Mouse (Mus musculus) midbrain, embryonic 14.5 days (tissue): ENCODE measurements at regions not wholly inside any gene's neighbourhood (a gene's known extent, or its start where the extent isn't known, plus 50 kb on each side); places are given as distances from the start of the nearest gene placed in this dataset.

Experiments
- ATAC-seq: fragments of 200-750 bp; cut with Nextera tagmentation; 2 replicates; pipeline ENCODE4 v1.8.0; 2017; ENCODE audit warnings: moderate number of reproducible peaks, moderate library complexity; ENCODE audit not compliant: low FRiP score, low TSS enrichment
- DNase-seq: peaks from one replicate; pipeline ENCODE4 v3.0.0-alpha.2; 2015
- H3K27ac ChIP-seq: fragments of 300-500 bp; sonication (generic); replicated peaks from 2 replicates; pipeline ENCODE4 v1.5.1; 2014; ENCODE audit warnings: mild to moderate bottlenecking, low read depth, low read length, moderate library complexity
- H3K27me3 ChIP-seq: fragments of 300-500 bp; sonication (generic); 2 replicates; pipeline ENCODE4 v1.6.1; 2014; ENCODE audit warnings: low read length, control low read depth, mixed read lengths; ENCODE audit not compliant: control insufficient read depth, insufficient read depth
- H3K36me3 ChIP-seq: fragments of 300-500 bp; sonication (generic); 2 replicates; pipeline ENCODE4 v1.6.1; 2014; ENCODE audit warnings: low read length, control low read depth; ENCODE audit not compliant: control insufficient read depth, insufficient read depth
- H3K4me1 ChIP-seq: fragments of 300-500 bp; sonication (generic); 2 replicates; pipeline ENCODE4 v1.6.1; 2014; ENCODE audit warnings: mild to moderate bottlenecking, antibody characterized with exemption, low read length, control low read depth; ENCODE audit not compliant: control insufficient read depth, insufficient read depth
- H3K4me2 ChIP-seq: fragments of 300-500 bp; sonication (generic); 2 replicates; pipeline ENCODE4 v1.6.1; 2014; ENCODE audit warnings: mild to moderate bottlenecking, low read length, moderate library complexity
- H3K4me3 ChIP-seq: fragments of 300-500 bp; sonication (generic); replicated peaks from 2 replicates; pipeline ENCODE4 v1.5.1; 2014; ENCODE audit warnings: low read depth, low read length
- H3K9ac ChIP-seq: fragments of 300-500 bp; sonication (generic); replicated peaks from 2 replicates; pipeline ENCODE4 v1.6.1; 2014; ENCODE audit warnings: mild to moderate bottlenecking, low read length, moderate library complexity
- H3K9me3 ChIP-seq: fragments of 300-500 bp; sonication (generic); 2 replicates; pipeline ENCODE4 v1.6.1; 2016; ENCODE audit warnings: low read length, control low read depth, mixed read lengths; ENCODE audit not compliant: control insufficient read depth
- WGBS: fragments of 180-500 bp; shearing (Covaris S2); extraction: QIAGEN DNeasy Blood & Tissue Kit; methylation state at CpG from one replicate; pipeline ENCODE4 v1.1.7; 2014; 5-methylcytosine and 5-hydroxymethylcytosine counted together

- DNase-seq = no peak
- H3K4me3 ChIP-seq = no peak overlapping the region
- no peak overlapping the region for H3K27ac ChIP-seq
- H3K9me3 ChIP-seq = no peaks in the 10 kb centered on the region
- H3K36me3 ChIP-seq = no peaks in the 10 kb centered on the region
- no peak overlapping the region for H3K4me2 ChIP-seq
- no peaks in the 10 kb centered on the region for H3K27me3 ChIP-seq
- no peak for ATAC-seq
- no peak overlapping the region for H3K9ac ChIP-seq
- 77% methylated on average over 2 of the region's 2 CpGs for WGBS
- no peaks in the 10 kb centered on the region for H3K4me1 ChIP-seq
Observed at GRCm38 (mm10) chr13:39702621-39703020, 658.6 kb downstream of the Ofcc1 start.

- Histone ChIP-seq H3K4me2 (no peak overlapping the region), H3K27ac (no peak overlapping the region), H3K4me1 (no peaks in the 10 kb centered on the region), H3K9me3 (no peaks in the 10 kb centered on the region), H3K9ac (no peak overlapping the region), H3K4me3 (no peak overlapping the region), H3K27me3 (no peaks in the 10 kb centered on the region), H3K36me3 (no peaks in the 10 kb centered on the region)
- ATAC-seq (no peak), DNase-seq (no peak)
- WGBS = 86% methylated on average over 3 of the region's 3 CpGs
Observed at GRCm38 (mm10) chr13:39691291-39692024, 669.8 kb downstream of the Ofcc1 start.

DNA sequence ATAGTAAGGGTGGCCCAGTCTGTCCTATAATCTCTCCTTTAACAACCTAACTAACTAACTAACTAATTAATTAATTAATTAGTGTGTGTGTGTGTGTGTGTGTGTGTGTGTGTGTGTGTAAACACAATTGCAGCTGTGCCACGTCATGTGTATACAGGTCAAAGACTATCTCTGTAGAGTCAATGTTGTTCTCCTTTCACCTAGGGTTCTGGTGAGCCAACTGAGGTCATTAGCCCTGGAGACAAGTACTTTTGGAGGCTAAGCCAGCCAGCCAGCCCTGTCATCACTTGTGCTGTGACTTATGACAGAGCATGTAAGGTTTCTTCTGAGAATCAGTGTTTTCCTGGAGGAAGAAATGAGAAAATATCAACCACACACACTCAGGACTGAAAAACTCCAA lies 696.7 kb downstream of the Ofcc1 start:
- H3K9me3 ChIP-seq = no peaks in the 10 kb centered on the region

GRCm38 (mm10) chr13:39649457-39649856 lies 688.8 kb upstream of the Slc35b3 start:
- Histone ChIP-seq H3K4me3 (no peak overlapping the region), H3K9me3 (no peaks in the 10 kb centered on the region), H3K9ac (no peak overlapping the region), H3K36me3 (no peaks in the 10 kb centered on the region), H3K4me1 (no peaks in the 10 kb centered on the region), H3K4me2 (no peak overlapping the region), H3K27me3 (peaks cover 3% of the 10 kb centered on the region; the same call in 1 of the 2 replicates), H3K27ac (no peak overlapping the region)
- DNase-seq (peak; percentile 35), ATAC-seq (no peak)
- WGBS = 43% methylated on average over 12 of the region's 12 CpGs

More for the DNA sequence above, 696.7 kb downstream of the Ofcc1 start:
- ATAC-seq (no peak), DNase-seq (no peak)
- Histone ChIP-seq H3K36me3 (no peaks in the 10 kb centered on the region), H3K9ac (no peak overlapping the region), H3K4me1 (no peaks in the 10 kb centered on the region), H3K4me3 (no peak overlapping the region), H3K27ac (no peak overlapping the region), H3K4me2 (no peak overlapping the region), H3K27me3 (no peaks in the 10 kb centered on the region)
- 95% methylated on average over 1 of the region's 1 CpGs for WGBS

DNA sequence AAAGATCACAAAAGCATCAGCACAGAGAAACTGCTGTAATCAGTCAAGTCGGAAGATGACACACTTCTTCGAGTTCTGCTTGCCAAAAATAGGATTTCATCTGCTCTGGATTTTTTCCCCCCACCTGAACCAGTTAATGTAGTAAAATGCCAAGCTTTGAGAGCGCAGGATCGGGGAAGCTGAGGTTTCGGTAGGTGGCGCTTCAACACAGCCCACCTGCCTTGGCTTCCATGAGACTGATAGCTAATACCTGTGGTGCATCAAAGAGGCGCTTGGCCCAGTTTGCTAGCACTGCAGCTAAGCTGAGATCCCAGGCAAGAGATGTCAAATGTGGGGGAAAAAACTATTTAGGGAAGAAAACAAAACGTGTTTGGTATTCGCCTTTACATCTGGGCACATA lies 686.7 kb upstream of the Slc35b3 start:
- Histone ChIP-seq H3K27me3 (peaks cover 3% of the 10 kb centered on the region; the same call in 1 of the 2 replicates), H3K4me2 (no peak overlapping the region), H3K27ac (no peak overlapping the region), H3K9me3 (no peaks in the 10 kb centered on the region), H3K36me3 (no peaks in the 10 kb centered on the region), H3K4me3 (no peak overlapping the region), H3K9ac (no peak overlapping the region), H3K4me1 (no peaks in the 10 kb centered on the region)
- DNase-seq (peak; percentile 83), ATAC-seq (no peak)
- WGBS = 23% methylated on average over 9 of the region's 9 CpGs

DNA sequence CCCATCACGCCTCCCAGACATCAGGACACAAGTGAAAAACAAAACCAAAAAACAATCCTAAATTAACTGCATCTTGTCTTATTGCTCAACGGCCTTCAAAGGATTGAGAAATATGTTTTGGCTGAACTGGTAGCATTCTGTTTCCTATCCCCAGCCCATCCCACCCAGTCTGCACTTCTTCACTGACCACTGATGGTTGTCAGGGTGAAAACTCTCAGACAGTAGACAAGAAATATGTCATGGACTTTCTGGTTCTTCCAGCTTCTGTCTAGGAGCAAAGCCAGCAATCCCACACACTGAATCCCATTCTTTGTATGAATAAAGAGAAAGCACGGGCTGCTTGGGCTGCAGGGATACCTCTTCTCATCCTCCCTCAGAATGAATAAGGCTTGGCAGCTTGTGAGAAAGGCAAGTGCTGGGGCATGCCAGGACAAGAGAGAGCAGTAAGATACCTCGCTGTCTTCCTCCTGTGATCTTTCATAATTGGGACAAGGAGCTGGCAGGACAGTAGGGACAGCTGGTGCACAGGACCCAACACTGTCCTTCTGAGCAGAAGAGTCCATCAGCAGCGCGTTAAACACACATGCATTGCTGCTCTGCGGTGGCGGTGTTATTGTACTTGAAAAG lies 670.9 kb upstream of the Slc35b3 start:
- no peak for DNase-seq
- no peak for ATAC-seq
- 85% methylated on average over 8 of the region's 8 CpGs for WGBS
- Histone ChIP-seq H3K9me3 (no peaks in the 10 kb centered on the region), H3K36me3 (no peaks in the 10 kb centered on the region), H3K27me3 (no peaks in the 10 kb centered on the region), H3K9ac (no peak overlapping the region), H3K4me2 (no peak overlapping the region), H3K4me3 (no peak overlapping the region), H3K4me1 (no peaks in the 10 kb centered on the region), H3K27ac (no peak overlapping the region)
